ENCODE assay signal across 8 mouse cellular contexts in genomic region chr2:156720675-156721553, GRCm38 (mm10). TPM values are rescaled to one million over a fixed set of nuclear protein-coding genes. Genes with fewer than 3 reads are reported as not detected.
DNase-seq lines count a peak whose midpoint lies in the region; ATAC-seq and TF ChIP-seq lines count a peak whose summit lies in the region.

No protein-coding gene starts in this region.

- intact Hi-C loops in heart, adult 2 months (cut with DNase I) = loop anchor here (5.0 kb wide), 1 partner anchor 356 kb away; the partner anchor contains the start of gene Soga1

- peak overlapping the region; percentile 66 for H3K4me3 ChIP-seq in embryonic facial prominence, embryonic 13.5 days
- H3K4me3 ChIP-seq in heart, adult 2 months = peak overlapping the region; percentile 78
- H3K4me3 ChIP-seq in kidney, adult 2 months (ENCODE audit: insufficient read depth, low read depth, low read length) = peak overlapping the region; percentile 96
- peak overlapping the region; percentile 92 for H3K4me3 ChIP-seq in limb, embryonic 12.5 days (replicated peaks)
- H3K4me3 ChIP-seq in midbrain, embryonic 14.5 days (replicated peaks; ENCODE audit: low read depth, low read length) = peak overlapping the region; percentile 96

- no peaks in the 10 kb centered on the region for H3K36me3 ChIP-seq in embryonic facial prominence, embryonic 13.5 days
- peaks cover 2% of the 10 kb centered on the region; the same call in 1 of the 2 replicates for H3K36me3 ChIP-seq in heart, adult 2 months (ENCODE audit: control insufficient read depth, insufficient read depth, low read length)
- no peaks in the 10 kb centered on the region for H3K36me3 ChIP-seq in kidney, adult 2 months (ENCODE audit: control insufficient read depth, insufficient read depth, low read length)
- H3K36me3 ChIP-seq in limb, embryonic 12.5 days = peaks cover 6% of the 10 kb centered on the region; the same call in 1 of the 2 replicates
- H3K36me3 ChIP-seq in midbrain, embryonic 14.5 days (ENCODE audit: control insufficient read depth, insufficient read depth, low read length) = no peaks in the 10 kb centered on the region

- peak; percentile 87 for TF ChIP-seq CTCF in heart, adult 2 months (IDR thresholded peaks at IDR 0.05)
- TF ChIP-seq CTCF in kidney, adult 2 months (conservative IDR thresholded peaks at IDR 0.05; ENCODE audit: insufficient read depth, insufficient read length, low read depth, low read length) = peak; percentile 50; the same call in 1 of the 2 replicates

- peak; percentile 88 for ATAC-seq in embryonic facial prominence, embryonic 13.5 days (ENCODE audit: insufficient number of reproducible peaks, insufficient read depth, low FRiP score, low TSS enrichment, low read depth)
- ATAC-seq in limb, embryonic 12.5 days (ENCODE audit: insufficient number of reproducible peaks, insufficient read depth, low FRiP score, low TSS enrichment, low read depth) = peak; percentile 86
- peak; percentile 88 for ATAC-seq in midbrain, embryonic 14.5 days (ENCODE audit: low FRiP score, low TSS enrichment)

- H3K27ac ChIP-seq in embryonic facial prominence, embryonic 13.5 days = peak overlapping the region; percentile 86
- peak overlapping the region; percentile 95 for H3K27ac ChIP-seq in heart, adult 2 months
- peak overlapping the region; percentile 89 for H3K27ac ChIP-seq in kidney, adult 2 months (ENCODE audit: insufficient read depth, low read depth, low read length)
- H3K27ac ChIP-seq in limb, embryonic 12.5 days = peak overlapping the region; percentile 86
- H3K27ac ChIP-seq in midbrain, embryonic 14.5 days (replicated peaks; ENCODE audit: low read depth, low read length) = peak overlapping the region; percentile 95

- WGBS in embryonic facial prominence, embryonic 13.5 days = under 1% methylated on average over 51 of the region's 114 CpGs
- under 1% methylated on average over 90 of the region's 114 CpGs for WGBS in heart, adult 2 months
- under 1% methylated on average over 110 of the region's 114 CpGs for WGBS in kidney, adult 2 months
- WGBS in limb, embryonic 12.5 days = under 1% methylated on average over 104 of the region's 114 CpGs
- WGBS in midbrain, embryonic 14.5 days = under 1% methylated on average over 111 of the region's 114 CpGs

- H3K27me3 ChIP-seq in embryonic facial prominence, embryonic 13.5 days = no peaks in the 10 kb centered on the region
- no peaks in the 10 kb centered on the region for H3K27me3 ChIP-seq in heart, adult 2 months (ENCODE audit: control insufficient read depth, insufficient read depth, low read length)
- H3K27me3 ChIP-seq in kidney, adult 2 months (replicated peaks; ENCODE audit: control insufficient read depth, insufficient read depth, low read length) = no peaks in the 10 kb centered on the region
- no peaks in the 10 kb centered on the region for H3K27me3 ChIP-seq in limb, embryonic 12.5 days
- H3K27me3 ChIP-seq in midbrain, embryonic 14.5 days (ENCODE audit: control insufficient read depth, insufficient read depth, low read length) = no peaks in the 10 kb centered on the region

- H3K4me2 ChIP-seq in embryonic facial prominence, embryonic 13.5 days = peak overlapping the region; percentile 89
- H3K4me2 ChIP-seq in limb, embryonic 12.5 days = peak overlapping the region; percentile 86
- peak overlapping the region; percentile 89 for H3K4me2 ChIP-seq in midbrain, embryonic 14.5 days (ENCODE audit: low read length)

- peak; percentile 92 for DNase-seq in 416B (ENCODE audit: low read depth)
- DNase-seq in adrenal gland, postnatal 4 days (ENCODE audit: low spot score in 2 of 2) = peak; percentile 90 to 93
- DNase-seq in heart, adult 2 months = peak; percentile 98
- DNase-seq in kidney, adult 2 months = peak; percentile 97
- peak; percentile 99 for DNase-seq in midbrain, embryonic 14.5 days
- DNase-seq in spleen, adult 12 weeks (ENCODE audit: low spot score) = peak; percentile 91

- TF ChIP-seq EP300 in heart, adult 2 months (IDR thresholded peaks at IDR 0.05; ENCODE audit: insufficient read depth, low read depth, low read length) = peak; percentile 61; the same call in 1 of the 2 replicates

- H3K9ac ChIP-seq in embryonic facial prominence, embryonic 13.5 days = peak overlapping the region; percentile 91
- peak overlapping the region; percentile 94 for H3K9ac ChIP-seq in heart, adult 2 months (ENCODE audit: low read depth, low read length)
- H3K9ac ChIP-seq in limb, embryonic 12.5 days (replicated peaks) = peak overlapping the region; percentile 94
- peak overlapping the region; percentile 99 for H3K9ac ChIP-seq in midbrain, embryonic 14.5 days (replicated peaks; ENCODE audit: low read length)

- H3K79me2 ChIP-seq in heart, adult 2 months (replicated peaks; ENCODE audit: control insufficient read depth, insufficient read depth, low read length) = peaks cover 3% of the 10 kb centered on the region; the same call in 1 of the 2 replicates

- H3K9me3 ChIP-seq in embryonic facial prominence, embryonic 13.5 days = no peaks in the 10 kb centered on the region
- H3K9me3 ChIP-seq in limb, embryonic 12.5 days = no peaks in the 10 kb centered on the region
- no peaks in the 10 kb centered on the region for H3K9me3 ChIP-seq in midbrain, embryonic 14.5 days (ENCODE audit: control insufficient read depth, low read length)

- peak; percentile 88 for TF ChIP-seq POLR2A in heart, adult 2 months (IDR thresholded peaks at IDR 0.05; ENCODE audit: insufficient read depth, low read depth, low read length)
- peak; percentile 67 for TF ChIP-seq POLR2A in kidney, adult 2 months (IDR thresholded peaks at IDR 0.05; ENCODE audit: low read depth, low read length)

- peaks cover 70% of the 10 kb centered on the region for H3K4me1 ChIP-seq in embryonic facial prominence, embryonic 13.5 days
- peaks cover 32% of the 10 kb centered on the region for H3K4me1 ChIP-seq in heart, adult 2 months (ENCODE audit: control insufficient read depth, insufficient read depth, low read length)
- peaks cover 27% of the 10 kb centered on the region for H3K4me1 ChIP-seq in kidney, adult 2 months (ENCODE audit: control insufficient read depth, insufficient read depth, low read length)
- peaks cover 72% of the 10 kb centered on the region for H3K4me1 ChIP-seq in limb, embryonic 12.5 days (replicated peaks)
- H3K4me1 ChIP-seq in midbrain, embryonic 14.5 days (ENCODE audit: control insufficient read depth, insufficient read depth, low read length) = peaks cover 52% of the 10 kb centered on the region

RNA-seq across cellular contexts. Expression of gene Myl9, which starts 54.3 kb away (rescaled TPM):
- total RNA-seq in adrenal gland, postnatal 4 days (2021) = 10 to 100 TPM; 82.3 to 84.4 TPM
- polyA plus RNA-seq in embryonic facial prominence, embryonic 13.5 days (2015; fragmentation: Nextera tagmentation; extraction: Ambion mirVana) = 197 TPM in 2 replicates
- 100 to 1,000 TPM in 1 of 2 experiments, 10 to 100 TPM in 1; 86.6 to 107 TPM for total RNA-seq in heart, adult 2 months (2021)
- polyA plus RNA-seq in heart, adult 2 months (2012; rRNA removed) = 176 and 204 TPM in 2 replicates
- polyA plus RNA-seq in kidney, adult 2 months (2012; rRNA removed) = 155 and 157 TPM in 2 replicates
- 103 and 121 TPM in 2 replicates for polyA plus RNA-seq in limb, embryonic 12.5 days (2016; fragmentation: Nextera tagmentation; extraction: Ambion mirVana)
- 22.5 and 33.0 TPM in 2 replicates for polyA plus RNA-seq in midbrain, embryonic 14.5 days (2014; fragmentation: Nextera tagmentation; extraction: Ambion mirVana)

Comparison
In these comparisons a context has a peak if more than half of its experiments do, and no peak if none do; other contexts are left out.
1. Peak in every context shown above with its lines: DNase-seq, ATAC-seq, H3K4me3 ChIP-seq and H3K27ac ChIP-seq.